Mouse (Mus musculus): Measurements from ENCODE around the gene Slc12a7.

DNA sequence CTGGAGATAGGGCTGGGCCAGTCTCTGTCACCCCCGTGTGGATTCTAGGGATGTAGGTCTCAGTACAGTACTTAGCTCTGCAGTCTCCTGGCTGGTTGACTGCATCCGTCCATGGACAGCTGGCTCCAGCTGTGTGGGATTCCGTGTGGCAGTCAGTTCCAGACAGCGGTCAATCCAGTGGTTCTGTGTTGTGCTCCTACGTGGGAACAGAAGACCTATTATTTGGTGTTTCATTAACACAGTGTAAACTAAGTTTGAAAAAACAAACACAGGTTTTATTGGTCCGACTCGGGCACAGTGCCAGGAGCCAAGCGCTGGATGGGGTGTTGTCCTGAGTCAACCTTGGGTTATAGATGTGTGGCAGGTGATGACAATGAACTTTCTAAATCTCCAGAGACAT is 2.4 kb downstream of the Slc12a7 start:
- TF ChIP-seq POLR2A (IDR thresholded peaks at IDR 0.05; ENCODE audit: control insufficient read depth, extremely low read depth, insufficient read depth, low read length, poor library complexity) (no peak), CTCF (IDR thresholded peaks at IDR 0.05; ENCODE audit: borderline replicate concordance, control insufficient read depth, extremely low read depth, insufficient read depth, low read length, poor library complexity) (no peak)

Measured in thymus, adult 2 months (tissue).